Mouse (Mus musculus) myocyte (in vitro differentiated cells): ENCODE measurements around the gene Rmi2.

ENCODE experiments used
- CEBPB ChIP-seq: IDR thresholded peaks from 2 replicates; pipeline ENCODE4 v1.6.1; 2011; ENCODE audit warnings: mild to moderate bottlenecking, moderate library complexity; ENCODE audit not compliant: poor library complexity, insufficient read depth, severe bottlenecking
- MYOD1 ChIP-seq, 3 experiments: IDR thresholded peaks; one replicate each; pipeline ENCODE4 v1.6.1; 2011; ENCODE audit warnings: control low read depth in 2 of 3, low read depth in 2 of 3, mild to moderate bottlenecking in 2 of 3, moderate library complexity in 1 of 3; ENCODE audit not compliant: insufficient read length in 2 of 3, control insufficient read depth in 1 of 3
- POLR2A ChIP-seq: IDR thresholded peaks from one replicate; pipeline ENCODE4 v1.6.1; 2011; ENCODE audit warnings: low read depth, mild to moderate bottlenecking, control low read depth, moderate library complexity; ENCODE audit not compliant: insufficient read length

- TF ChIP-seq CEBPB (no peak), MYOD1 (IDR thresholded peaks at IDR 0.05; ENCODE audit: control insufficient read depth in 1 of 3, insufficient read length in 2 of 3, low read depth in 2 of 3) (no peak), POLR2A (no peak)
Observed at GRCm38 (mm10) chr16:10940661-10941060, 105.8 kb downstream of the Rmi2 start.
